Mouse (Mus musculus): ENCODE data around the gene Ap1ar. TPM values are rescaled to one million over a fixed set of nuclear protein-coding genes. Genes with fewer than 3 reads are reported as not detected.
A peak's percentile ranks its signal among the peaks of the same experiment; 100 is the strongest.

Ap1ar gene
- polyA plus RNA-seq (2015; fragmentation: Nextera tagmentation; extraction: Ambion mirVana): 32.2 and 39.0 TPM in 2 replicates

GRCm38 (mm10) chr3:127837154-127837865 lies at the start of gene Ap1ar:
Gene Ap1ar (minus strand): TSS chr3:127837523.
- under 1% methylated on average over 76 of the region's 89 CpGs for WGBS
- H3K9ac ChIP-seq (ENCODE audit: low read length): peak within 1 kb of the TSS; percentile 84
- ATAC-seq (ENCODE audit: low FRiP score, low TSS enrichment) (peak; percentile 97), DNase-seq (ENCODE audit: low spot score) (peak; percentile 97)
- H3K27me3 ChIP-seq (ENCODE audit: control insufficient read depth, insufficient read depth, low read length): no peaks in the 10 kb centered on the region
- H3K4me2 ChIP-seq (replicated peaks; ENCODE audit: low read depth): peak within 1 kb of the TSS; percentile 61
- no peaks in the 10 kb centered on the region for H3K4me1 ChIP-seq (replicated peaks; ENCODE audit: control insufficient read depth, insufficient read depth)
- H3K36me3 ChIP-seq (ENCODE audit: control insufficient read depth, insufficient read depth, low read length): no peaks in the 10 kb centered on the region
- TF ChIP-seq CTCF (IDR thresholded peaks at IDR 0.05; ENCODE audit: low read depth) (peak; percentile 82), EP300 (optimal IDR thresholded peaks at IDR 0.05) (no peak)
- H3K4me3 ChIP-seq (ENCODE audit: low read depth, low read length): peak within 1 kb of the TSS; percentile 72
- H3K27ac ChIP-seq (replicated peaks): peak within 1 kb of the TSS; percentile 92
- H3K9me3 ChIP-seq (ENCODE audit: control insufficient read depth, low read length): no peaks in the 10 kb centered on the region

- Histone ChIP-seq H3K4me1 (replicated peaks; ENCODE audit: control insufficient read depth, insufficient read depth) (no peaks in the 10 kb centered on the region), H3K27me3 (ENCODE audit: control insufficient read depth, insufficient read depth, low read length) (no peaks in the 10 kb centered on the region), H3K9me3 (ENCODE audit: control insufficient read depth, low read length) (no peaks in the 10 kb centered on the region), H3K27ac (replicated peaks) (no peak overlapping the region), H3K36me3 (ENCODE audit: control insufficient read depth, insufficient read depth, low read length) (no peaks in the 10 kb centered on the region), H3K9ac (ENCODE audit: low read length) (no peak overlapping the region), H3K4me3 (ENCODE audit: low read depth, low read length) (no peak overlapping the region), H3K4me2 (replicated peaks; ENCODE audit: low read depth) (no peak overlapping the region)
- TF ChIP-seq EP300 (optimal IDR thresholded peaks at IDR 0.05) (no peak), CTCF (IDR thresholded peaks at IDR 0.05; ENCODE audit: low read depth) (no peak)
- 67% methylated on average over 2 of the region's 2 CpGs for WGBS
- no peak for ATAC-seq (ENCODE audit: low FRiP score, low TSS enrichment)
- no peak for DNase-seq (ENCODE audit: low spot score)
Measured at GRCm38 (mm10) chr3:127881684-127882083, 44.4 kb upstream of the Ap1ar start.

GRCm38 (mm10) chr3:127879968-127880367 lies 42.6 kb upstream of the Ap1ar start:
- TF ChIP-seq EP300 (optimal IDR thresholded peaks at IDR 0.05) (no peak), CTCF (IDR thresholded peaks at IDR 0.05; ENCODE audit: low read depth) (no peak)
- no peaks in the 10 kb centered on the region for H3K4me1 ChIP-seq (replicated peaks; ENCODE audit: control insufficient read depth, insufficient read depth)
- no peak for DNase-seq (ENCODE audit: low spot score)
- H3K27ac ChIP-seq (replicated peaks): no peak overlapping the region
- no peak for ATAC-seq (ENCODE audit: low FRiP score, low TSS enrichment)
- no peaks in the 10 kb centered on the region for H3K36me3 ChIP-seq (ENCODE audit: control insufficient read depth, insufficient read depth, low read length)
- WGBS: 76% methylated on average over 3 of the region's 3 CpGs
- H3K27me3 ChIP-seq (ENCODE audit: control insufficient read depth, insufficient read depth, low read length): no peaks in the 10 kb centered on the region
- no peak overlapping the region for H3K4me3 ChIP-seq (ENCODE audit: low read depth, low read length)
- H3K4me2 ChIP-seq (replicated peaks; ENCODE audit: low read depth): no peak overlapping the region
- H3K9me3 ChIP-seq (ENCODE audit: control insufficient read depth, low read length): no peaks in the 10 kb centered on the region
- H3K9ac ChIP-seq (ENCODE audit: low read length): no peak overlapping the region

- 82% methylated on average over 2 of the region's 2 CpGs for WGBS
- ATAC-seq (ENCODE audit: low FRiP score, low TSS enrichment) (no peak), DNase-seq (ENCODE audit: low spot score) (no peak)
- Histone ChIP-seq H3K9ac (ENCODE audit: low read length) (no peak overlapping the region), H3K9me3 (ENCODE audit: control insufficient read depth, low read length) (no peaks in the 10 kb centered on the region), H3K4me2 (replicated peaks; ENCODE audit: low read depth) (no peak overlapping the region), H3K36me3 (ENCODE audit: control insufficient read depth, insufficient read depth, low read length) (no peaks in the 10 kb centered on the region), H3K27me3 (ENCODE audit: control insufficient read depth, insufficient read depth, low read length) (no peaks in the 10 kb centered on the region), H3K4me3 (ENCODE audit: low read depth, low read length) (no peak overlapping the region), H3K4me1 (replicated peaks; ENCODE audit: control insufficient read depth, insufficient read depth) (0 out of 2 replicates have a peak, but pooled peaks cover 2% of the 10 kb centered on the region), H3K27ac (replicated peaks) (no peak overlapping the region)
- no peak for TF ChIP-seq CTCF (IDR thresholded peaks at IDR 0.05; ENCODE audit: low read depth)
- no peak for TF ChIP-seq EP300 (optimal IDR thresholded peaks at IDR 0.05)
Measured at GRCm38 (mm10) chr3:127875509-127875908, 38.2 kb upstream of the Ap1ar start.

- H3K27me3 ChIP-seq (ENCODE audit: control insufficient read depth, insufficient read depth, low read length): no peaks in the 10 kb centered on the region
- no peak for DNase-seq (ENCODE audit: low spot score)
- H3K27ac ChIP-seq (replicated peaks): no peak overlapping the region
- no peak overlapping the region for H3K9ac ChIP-seq (ENCODE audit: low read length)
- H3K4me2 ChIP-seq (replicated peaks; ENCODE audit: low read depth): no peak overlapping the region
- no peak overlapping the region for H3K4me3 ChIP-seq (ENCODE audit: low read depth, low read length)
- no peak for ATAC-seq (ENCODE audit: low FRiP score, low TSS enrichment)
- 0 out of 2 replicates have a peak, but pooled peaks cover 2% of the 10 kb centered on the region for H3K4me1 ChIP-seq (replicated peaks; ENCODE audit: control insufficient read depth, insufficient read depth)
- no peak for TF ChIP-seq CTCF (IDR thresholded peaks at IDR 0.05; ENCODE audit: low read depth)
- no peak for TF ChIP-seq EP300 (optimal IDR thresholded peaks at IDR 0.05)
- H3K36me3 ChIP-seq (ENCODE audit: control insufficient read depth, insufficient read depth, low read length): no peaks in the 10 kb centered on the region
- WGBS: 61% methylated on average over 7 of the region's 7 CpGs
- no peaks in the 10 kb centered on the region for H3K9me3 ChIP-seq (ENCODE audit: control insufficient read depth, low read length)
Measured at GRCm38 (mm10) chr3:127875059-127875458, 37.7 kb upstream of the Ap1ar start.

- Histone ChIP-seq H3K27ac (replicated peaks) (no peak overlapping the region), H3K4me2 (replicated peaks; ENCODE audit: low read depth) (no peak overlapping the region), H3K9ac (ENCODE audit: low read length) (no peak overlapping the region), H3K9me3 (ENCODE audit: control insufficient read depth, low read length) (no peaks in the 10 kb centered on the region), H3K4me1 (replicated peaks; ENCODE audit: control insufficient read depth, insufficient read depth) (0 out of 2 replicates have a peak, but pooled peaks cover 2% of the 10 kb centered on the region), H3K27me3 (ENCODE audit: control insufficient read depth, insufficient read depth, low read length) (no peaks in the 10 kb centered on the region), H3K4me3 (ENCODE audit: low read depth, low read length) (no peak overlapping the region), H3K36me3 (ENCODE audit: control insufficient read depth, insufficient read depth, low read length) (no peaks in the 10 kb centered on the region)
- DNase-seq (ENCODE audit: low spot score) (no peak), ATAC-seq (ENCODE audit: low FRiP score, low TSS enrichment) (peak; percentile 35; the same call in 1 of the 2 replicates)
- TF ChIP-seq EP300 (optimal IDR thresholded peaks at IDR 0.05): no peak
- no peak for TF ChIP-seq CTCF (IDR thresholded peaks at IDR 0.05; ENCODE audit: low read depth)
- 24% methylated on average over 4 of the region's 4 CpGs for WGBS
Measured at GRCm38 (mm10) chr3:127874254-127874883, 37.0 kb upstream of the Ap1ar start.
